Mouse (Mus musculus): Measurements from ENCODE around the gene Stag1.
"Not testable (repeated sequence)": the region's sequence is repeated elsewhere in the genome, so short reads cannot be mapped to it uniquely, and the experiment has no call there.

Stag1 gene

DNA sequence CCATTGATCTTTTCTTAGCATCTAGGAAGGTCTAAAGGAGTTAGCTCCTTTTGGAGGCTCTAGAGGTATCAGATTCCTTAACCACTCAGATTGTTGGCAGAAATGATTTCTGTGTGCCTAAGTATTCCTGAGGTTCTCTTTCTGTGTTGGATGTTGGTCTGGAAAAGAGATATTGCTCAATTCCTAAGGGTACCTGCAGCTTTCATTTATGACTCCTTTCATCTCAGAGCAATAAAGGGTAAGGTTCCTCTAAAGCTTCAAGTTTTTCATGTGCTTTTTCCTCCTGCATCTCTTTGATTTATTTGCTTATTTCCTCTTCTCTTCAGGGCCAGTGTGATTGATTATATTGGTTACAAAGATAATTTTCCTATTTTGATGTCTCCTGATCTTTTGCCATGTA, 84.7 kb downstream of the Stag1 start:
- in situ Hi-C loops (cut with MboI, MseI): no loop called here

DNA sequence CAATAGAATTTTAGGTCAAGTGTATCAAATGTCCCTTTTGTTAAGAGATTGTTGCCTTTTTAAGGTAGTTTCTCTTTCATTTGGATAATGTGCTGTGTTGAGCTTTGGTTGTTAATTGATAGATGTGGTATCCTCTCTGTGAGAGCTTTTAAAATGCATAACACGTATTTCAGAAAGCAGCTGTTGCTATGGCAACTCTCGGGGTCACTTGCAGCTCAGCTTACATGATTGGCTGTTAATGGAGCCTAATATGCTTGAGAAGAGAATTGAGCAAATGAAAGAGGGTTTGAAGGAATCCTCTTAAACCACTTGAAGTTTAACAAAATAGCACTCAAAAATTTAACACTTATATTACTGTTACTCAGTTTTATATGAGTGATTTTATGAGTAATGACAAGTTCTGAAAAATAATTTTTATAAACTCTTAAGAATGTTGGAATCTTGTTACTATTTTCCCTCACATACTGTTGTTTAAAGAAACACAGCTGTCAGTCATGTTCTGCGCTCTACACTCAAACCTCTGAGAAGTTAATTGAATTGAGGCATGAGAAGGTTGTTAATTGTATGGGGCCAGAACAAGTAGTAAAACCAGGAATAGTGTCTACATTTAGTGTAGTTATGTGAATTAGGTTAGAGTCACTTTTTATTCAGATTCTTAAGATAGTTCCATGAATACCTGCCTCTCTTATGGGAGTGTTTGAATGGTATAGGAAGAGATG, 88.3 kb downstream of the Stag1 start:
- in situ Hi-C loops (cut with MboI, MseI): no loop called here

DNA sequence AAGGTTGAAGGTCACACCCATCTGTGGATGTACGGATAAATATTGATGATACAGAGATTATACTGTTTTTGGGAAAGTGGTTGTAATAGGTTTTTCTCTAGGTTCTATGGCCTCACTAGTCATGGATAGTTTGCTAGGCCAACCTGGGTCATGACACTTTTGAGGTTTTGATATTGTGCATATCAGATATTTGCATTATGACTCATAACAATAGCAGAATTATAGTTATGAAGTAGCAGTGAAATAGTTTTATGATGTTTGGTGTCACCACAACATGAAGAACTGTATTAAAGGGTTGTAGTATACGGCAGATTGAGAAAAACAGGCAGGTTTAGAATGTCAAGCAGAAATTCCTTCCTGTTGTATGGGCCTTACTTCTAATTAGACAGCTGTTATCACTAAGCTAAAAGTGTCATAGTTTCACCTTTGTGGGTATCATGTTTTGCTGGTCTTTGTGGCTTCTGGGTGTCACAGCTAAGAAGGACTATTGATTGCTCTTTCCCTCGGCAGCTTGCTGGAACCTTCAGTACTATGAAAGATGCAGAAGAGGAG, 92.2 kb downstream of the Stag1 start:
- in situ Hi-C loops (cut with MboI, MseI): no loop called here

DNA sequence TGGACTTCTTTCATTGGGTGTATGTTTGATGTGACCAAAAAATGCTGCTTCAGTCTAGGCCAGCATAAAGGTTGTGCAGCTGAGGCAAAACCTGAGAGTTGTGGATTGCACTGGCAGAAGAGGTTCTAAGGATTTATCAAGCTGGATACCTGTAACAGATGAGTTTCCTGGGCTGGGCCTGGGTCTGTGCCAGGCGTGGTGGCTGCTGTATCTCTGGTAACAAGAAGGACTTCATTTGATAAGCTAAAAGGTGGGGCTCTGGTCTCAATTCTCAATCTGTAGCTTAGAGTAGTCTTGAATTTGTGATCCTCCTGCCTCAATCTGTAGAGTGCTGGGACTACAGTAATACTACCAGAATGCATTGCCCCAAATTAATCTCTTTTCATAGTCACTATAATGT, 94.6 kb downstream of the Stag1 start:
- in situ Hi-C loops (cut with MboI, MseI): no loop called here

DNA sequence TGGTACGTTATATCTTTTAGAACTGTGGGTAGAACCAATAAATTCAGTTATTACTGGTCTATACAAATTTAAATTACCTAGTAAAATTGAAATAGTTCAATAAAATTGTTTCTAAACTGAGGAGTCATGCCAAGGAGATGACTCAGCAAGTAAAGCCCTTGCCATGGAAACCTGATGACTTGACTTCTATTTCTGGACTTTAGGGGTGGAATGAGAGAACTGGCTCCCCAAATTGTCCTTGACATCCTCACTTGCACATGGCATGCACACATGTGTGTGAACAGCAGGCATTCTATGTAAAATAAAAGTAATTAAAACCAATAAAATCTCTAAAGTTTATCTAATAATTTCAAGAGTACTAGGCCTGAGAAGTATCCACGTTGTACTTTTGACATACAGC, 98.9 kb downstream of the Stag1 start:
- in situ Hi-C loops (cut with MboI, MseI): no loop called here

DNA sequence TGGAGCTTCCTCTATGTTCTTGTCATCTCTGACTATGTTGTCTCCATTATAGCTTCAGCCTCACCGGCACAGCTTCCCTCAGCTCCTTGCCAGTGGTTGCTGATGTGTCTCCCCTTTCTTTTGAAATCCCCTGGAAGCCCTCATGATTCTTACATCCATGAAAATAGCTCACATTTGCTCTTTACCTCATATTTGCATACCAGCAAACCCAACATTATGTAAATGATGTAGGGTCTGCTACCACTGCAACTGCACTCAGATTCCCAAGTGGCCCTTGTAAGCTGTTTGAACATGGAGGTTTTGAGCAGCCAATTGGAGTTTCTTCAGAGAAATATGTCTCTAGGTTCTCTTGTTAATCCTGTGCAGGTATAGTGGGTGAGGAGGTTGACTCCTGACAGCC, 110.0 kb downstream of the Stag1 start:
- in situ Hi-C loops (cut with MboI, MseI): no loop called here

DNA sequence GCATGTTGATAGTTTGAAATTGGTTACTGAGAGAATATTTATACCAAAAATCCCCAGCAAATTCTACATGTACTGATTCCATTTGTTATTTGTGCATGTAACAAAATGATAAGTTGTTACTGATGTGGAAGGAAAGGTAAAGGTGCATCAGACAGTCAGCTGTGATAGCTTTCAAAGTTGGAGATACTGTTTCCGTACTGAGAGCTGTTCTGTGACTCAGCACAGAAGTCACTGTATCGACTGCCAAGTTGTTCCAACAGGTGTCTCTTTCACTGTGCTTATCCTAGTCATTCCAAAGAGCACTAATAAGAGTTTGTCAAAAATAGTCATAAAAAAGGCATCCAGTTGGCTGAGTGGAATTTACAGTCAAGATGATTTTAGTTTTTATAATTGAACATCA, 114.1 kb downstream of the Stag1 start:
- in situ Hi-C loops (cut with MboI, MseI): no loop called here

DNA sequence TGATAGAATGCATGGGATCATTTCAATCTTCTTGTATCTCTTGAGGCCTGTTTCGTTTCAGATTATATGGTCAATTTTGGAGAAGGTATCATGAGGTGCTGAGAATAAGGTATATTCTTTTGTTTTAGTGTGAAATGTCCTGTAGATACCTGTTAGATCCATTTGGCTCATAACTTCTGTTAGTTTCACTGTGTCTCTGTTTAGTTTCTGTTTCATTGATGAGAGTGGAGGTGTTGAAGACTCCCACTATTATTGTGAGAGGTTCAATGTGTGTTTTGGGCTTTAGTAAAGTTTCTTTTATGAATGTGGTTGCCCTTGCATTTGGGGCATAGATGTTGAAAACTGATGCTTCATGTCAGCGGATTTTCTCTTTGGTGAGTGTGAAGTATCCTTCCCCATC, 127.2 kb downstream of the Stag1 start:
- in situ Hi-C loops (cut with MboI, MseI): not testable (repeated sequence)

DNA sequence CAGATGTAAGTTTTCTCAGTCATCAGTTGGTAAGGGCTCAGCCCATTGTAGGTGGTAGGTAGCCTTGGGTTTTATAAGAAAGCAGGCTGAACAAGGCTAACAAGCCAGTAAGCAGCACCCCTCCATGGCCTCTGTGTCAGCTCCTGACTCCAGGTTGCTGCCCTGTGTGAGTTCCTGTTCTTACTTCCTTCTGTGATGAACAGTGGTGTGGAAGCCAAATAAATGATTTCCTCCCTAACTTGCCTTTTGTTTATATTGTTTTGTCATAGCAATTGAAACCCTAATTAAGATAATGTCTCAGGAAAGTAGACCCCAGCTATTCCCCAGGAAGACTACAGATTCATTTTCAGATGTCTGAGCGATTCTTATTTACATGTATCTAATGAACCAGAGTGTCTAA, 134.2 kb downstream of the Stag1 start:
- in situ Hi-C loops (cut with MboI, MseI): no loop called here

DNA sequence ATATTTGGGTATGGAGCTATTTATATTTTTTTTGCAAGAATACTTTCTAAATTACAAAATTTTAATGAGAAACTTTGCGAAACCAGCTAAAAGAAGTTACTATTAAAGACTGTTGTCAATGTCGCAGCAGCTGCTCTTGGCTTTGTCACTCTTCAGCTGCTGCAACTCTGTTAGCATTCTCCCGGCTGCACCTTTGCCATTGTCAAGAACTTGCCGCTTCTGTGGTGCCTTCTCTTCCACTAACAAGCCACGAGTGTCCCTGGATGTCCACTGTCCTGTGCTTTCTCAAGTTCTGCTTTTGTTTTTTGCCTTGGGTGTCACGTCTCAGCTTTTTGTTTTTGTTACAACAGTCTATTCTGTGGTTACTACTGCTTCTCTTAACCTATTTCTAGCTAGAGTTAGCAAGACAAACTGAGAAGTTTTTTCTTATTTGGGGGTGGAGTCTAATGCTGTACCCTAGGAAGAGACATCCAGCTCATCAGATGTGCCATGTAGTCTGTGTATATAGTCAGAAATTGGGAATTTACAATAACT, 136.4 kb downstream of the Stag1 start:
- in situ Hi-C loops (cut with MboI, MseI): no loop called here

DNA sequence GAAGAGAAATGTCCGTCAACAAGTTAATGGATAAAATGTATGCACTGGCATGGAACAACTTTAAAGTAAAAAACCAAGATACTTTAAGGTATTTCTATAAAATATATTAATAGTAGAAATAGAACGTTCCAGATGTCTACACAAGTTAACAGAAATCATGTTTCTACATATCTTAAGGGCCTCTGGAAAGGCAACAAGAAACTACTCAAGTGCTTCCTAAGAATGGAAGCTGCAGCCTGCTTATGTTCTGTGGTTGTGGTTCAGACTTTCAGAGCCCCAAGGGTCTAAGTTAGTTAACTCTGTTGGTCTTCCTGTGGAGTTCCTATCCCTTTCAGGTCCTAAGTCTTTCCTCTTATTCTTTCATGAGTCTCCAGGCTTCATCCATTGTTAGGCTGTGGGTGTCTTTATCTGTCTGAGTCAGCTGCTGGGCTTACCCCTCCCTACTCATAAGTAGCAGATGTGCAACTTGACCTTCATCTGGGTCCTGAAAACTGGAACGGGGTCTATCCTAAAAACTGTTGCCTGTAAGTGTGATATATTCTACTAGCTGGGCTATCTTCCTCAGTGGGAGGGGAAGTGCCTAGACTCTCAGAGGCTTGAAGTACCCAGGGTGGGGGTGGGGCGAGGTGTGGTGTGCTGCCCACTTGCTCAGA, 138.5 kb downstream of the Stag1 start:
- in situ Hi-C loops (cut with MboI, MseI): no loop called here

DNA sequence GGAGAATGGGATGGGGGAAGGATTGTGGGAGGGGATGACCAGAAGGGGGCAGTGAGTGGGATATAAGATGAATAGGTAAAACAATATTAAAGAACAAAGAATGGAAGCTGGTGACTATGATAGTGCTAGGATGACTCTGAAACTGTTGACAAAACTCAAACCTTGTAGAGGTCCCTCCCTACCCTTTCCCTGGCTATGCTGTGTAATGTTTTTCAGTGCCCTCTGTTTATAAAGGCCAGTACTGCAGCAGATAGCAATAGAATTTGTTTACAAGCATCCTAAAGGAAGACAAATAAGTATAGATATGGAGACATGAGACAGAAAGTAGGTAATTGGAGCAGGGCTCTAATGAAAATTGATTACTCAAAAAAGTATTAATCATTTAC, 139.0 kb downstream of the Stag1 start:
- in situ Hi-C loops (cut with MboI, MseI): no loop called here

DNA sequence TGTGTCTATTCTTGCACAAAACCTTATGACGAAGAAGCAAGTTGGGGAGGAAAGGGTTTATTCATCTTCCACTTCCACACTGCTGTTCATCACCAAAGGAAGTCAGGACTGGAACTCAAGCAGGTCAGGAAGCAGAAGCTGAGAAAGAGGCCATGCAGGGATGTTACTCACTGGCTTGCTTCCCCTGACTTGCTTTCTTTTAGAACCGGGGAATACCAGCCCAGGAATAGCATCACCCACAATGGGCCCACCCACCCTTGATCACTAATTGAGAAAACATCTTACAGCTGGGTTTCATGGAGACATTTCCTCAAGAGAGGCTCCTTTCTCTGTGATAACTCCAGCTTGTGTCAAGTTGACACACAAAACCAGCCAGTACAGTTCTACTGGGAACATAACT, 179.6 kb downstream of the Stag1 start:
- in situ Hi-C loops (cut with MboI, MseI): not testable (repeated sequence)

DNA sequence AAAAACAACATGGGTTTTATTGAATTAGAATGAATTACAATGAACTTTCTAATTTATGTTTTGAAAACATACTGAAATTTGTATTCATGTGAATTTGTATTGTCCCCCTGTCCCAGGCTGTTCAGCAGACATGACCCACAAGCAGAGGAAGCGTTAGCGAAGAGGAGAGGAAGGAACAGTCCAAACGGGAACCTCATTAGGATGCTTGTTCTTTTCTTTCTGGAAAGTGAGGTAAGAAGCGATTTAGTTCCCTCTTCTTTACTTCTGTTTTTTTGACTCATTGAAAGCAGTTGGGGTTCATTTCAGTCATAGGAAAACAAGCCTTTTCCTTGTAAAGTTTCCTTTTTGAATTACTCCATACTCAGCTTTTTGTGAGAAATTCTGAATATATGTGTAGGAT, 268.4 kb downstream of the Stag1 start:
- in situ Hi-C loops (cut with MboI, MseI): no loop called here

DNA sequence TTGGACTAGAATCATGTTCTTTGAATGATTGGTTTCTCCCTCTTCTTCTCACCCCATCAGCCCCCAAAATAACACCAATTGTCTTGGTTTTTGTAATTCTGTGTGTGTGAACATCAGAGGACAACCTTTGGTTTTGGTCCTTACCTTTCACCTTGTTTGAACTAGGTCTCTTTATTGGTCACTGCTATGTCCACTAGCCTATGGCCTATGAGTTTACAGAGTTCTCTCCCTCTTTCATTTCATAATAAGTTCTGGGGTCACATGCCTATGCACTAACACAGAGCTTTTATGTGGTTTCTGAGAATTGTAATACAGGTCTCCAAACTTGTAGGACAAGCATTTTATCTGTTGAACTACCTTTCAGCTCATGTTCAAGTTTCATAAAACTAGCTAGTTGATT, 272.0 kb downstream of the Stag1 start:
- in situ Hi-C loops (cut with MboI, MseI): no loop called here

DNA sequence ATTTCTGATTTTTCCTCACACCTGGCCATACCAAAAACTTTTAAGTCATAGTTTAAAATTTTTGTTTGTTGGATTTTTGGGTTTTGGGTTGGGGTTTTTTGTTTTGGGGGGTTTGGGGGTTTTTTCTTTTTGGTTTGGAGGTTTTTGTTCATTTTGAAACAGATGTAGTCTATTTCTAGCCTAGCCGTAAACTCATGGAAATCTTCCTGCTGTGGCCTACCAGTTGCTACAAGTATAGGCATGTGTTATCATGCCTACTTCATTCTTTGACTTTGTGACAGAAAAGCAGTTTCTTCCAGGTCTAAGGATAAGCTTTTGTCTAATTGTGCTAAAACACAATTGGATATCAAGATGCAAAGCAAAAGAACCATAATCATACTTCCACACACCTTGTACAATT, 298.5 kb downstream of the Stag1 start:
- in situ Hi-C loops (cut with MboI, MseI): no loop called here

DNA sequence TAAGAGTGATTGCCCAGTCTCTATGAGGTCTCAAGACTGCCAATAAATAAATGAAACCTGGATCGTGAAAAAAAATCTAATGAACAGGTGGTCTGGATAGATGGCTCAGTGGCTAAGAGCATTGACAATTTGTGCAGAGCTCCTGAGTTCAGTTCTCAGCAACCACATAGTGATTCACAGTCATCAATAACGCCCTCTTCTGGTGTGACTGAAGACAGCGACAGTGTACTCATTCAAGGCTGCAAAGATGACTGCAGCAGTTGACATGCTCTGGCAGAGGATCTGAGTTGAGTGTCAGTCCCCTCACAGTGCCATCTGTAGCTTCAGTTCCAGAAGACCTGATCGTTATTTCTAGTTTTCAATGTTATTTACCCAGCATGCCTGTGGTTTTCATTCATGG, 300.4 kb downstream of the Stag1 start:
- in situ Hi-C loops (cut with MboI, MseI): no loop called here

DNA sequence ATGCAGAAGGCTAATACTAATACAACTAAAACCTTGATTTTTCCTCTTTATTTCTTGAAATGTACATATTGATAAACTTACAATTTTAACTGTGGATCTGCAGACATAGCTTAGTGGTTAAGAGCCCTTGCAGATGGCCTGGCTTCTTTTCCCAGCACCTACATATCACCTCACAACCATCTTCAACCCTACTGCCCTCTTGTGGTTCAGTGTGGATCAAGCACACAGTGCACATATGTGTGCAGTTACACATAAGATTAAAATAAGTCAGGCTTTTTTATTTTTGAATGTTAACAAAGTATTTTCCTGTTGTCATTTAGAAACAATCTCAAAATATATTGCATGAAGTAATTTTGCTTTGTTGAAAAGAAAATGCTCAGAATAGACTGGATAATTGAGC, 312.8 kb downstream of the Stag1 start:
- in situ Hi-C loops (cut with MboI, MseI): no loop called here

DNA sequence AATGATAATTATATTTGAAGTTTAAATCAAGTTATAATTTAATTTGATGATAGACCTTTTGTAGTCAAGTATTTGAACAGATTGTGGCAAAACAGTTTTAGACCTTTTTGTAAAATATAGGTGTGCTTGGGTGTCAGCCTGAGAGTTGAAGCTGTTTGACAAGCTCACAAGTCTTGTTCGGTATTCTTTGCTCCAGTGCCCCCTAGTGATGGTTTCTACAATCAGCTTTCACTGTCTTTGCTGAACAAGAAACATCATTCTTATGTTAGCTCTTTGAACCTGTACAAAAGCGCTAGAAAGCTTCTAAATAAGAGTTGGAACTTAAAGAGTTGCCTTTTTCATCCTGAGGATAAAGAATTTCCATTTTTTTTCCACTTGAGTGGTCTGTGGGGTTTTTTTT, 319.5 kb downstream of the Stag1 start:
- in situ Hi-C loops (cut with MboI, MseI): no loop called here

DNA sequence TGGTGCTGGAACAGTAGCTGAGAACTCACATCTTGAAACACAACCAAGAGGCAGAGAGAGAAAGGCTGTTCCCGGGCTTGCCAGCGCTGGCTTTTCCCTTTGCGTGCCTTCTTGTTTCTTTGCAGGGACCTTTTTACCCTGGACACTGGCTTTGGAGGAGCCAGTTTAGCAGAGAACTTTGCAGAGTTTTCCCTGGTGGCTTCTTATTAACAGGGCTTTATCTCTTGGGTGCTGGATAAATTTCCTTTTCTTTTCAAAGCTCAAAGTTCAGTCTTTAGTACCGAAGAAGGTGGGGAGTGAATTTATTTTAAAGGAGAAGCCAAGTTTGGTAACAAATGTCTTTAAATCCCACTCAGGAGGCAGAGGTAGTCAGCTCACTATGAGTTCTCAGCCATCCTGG, 329.0 kb downstream of the Stag1 start:
- in situ Hi-C loops (cut with MboI, MseI): no loop called here

DNA sequence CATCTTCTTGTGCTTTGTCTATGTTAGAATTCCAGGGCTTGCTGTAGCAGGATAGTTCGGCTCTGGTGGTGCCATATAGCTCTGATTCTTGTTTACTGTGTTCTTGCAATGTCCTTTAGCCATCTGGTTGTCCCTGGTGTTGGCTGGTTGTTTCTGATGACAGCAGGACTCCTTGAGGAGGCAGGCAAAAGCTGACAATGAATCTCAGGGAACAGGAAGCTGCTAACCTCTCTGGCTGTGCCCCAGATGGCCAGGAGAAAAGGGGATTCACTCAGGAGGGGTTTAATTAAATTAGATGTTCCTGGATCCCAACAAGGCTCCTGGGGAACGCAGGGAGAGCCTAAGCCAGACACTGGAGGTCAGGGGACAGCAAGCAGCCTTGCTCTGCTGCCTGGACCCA, 344.4 kb downstream of the Stag1 start:
- in situ Hi-C loops (cut with MboI, MseI): no loop called here

DNA sequence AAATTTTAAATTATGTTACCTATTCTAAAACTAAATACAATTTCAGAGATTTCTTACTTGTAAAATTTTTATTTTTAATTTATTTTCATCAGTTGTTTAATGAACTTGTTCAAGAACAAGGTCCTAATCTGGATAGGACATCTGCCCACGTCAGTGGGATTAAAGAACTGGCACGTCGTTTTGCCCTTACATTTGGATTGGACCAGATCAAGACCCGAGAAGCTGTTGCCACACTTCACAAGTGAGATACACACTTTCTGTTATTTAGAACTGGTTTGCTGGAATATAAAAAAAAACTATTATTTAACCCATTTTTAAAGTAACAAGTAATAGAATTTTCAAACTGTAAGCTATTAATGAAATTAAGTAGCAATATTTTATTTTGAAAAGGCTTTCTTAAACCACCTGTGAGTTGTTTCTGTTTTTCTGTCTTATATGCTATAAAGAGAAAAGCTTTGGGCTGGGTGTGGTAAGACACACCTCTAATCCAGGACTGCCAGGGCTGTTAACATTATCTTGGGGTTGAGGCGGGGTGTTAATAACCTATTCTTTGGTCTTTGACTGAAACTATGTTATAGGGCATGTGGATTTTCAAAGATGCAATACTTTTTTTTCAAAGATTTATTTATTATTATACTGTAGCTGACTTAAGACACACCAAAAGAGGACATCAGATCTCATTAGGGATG, 347.2 kb downstream of the Stag1 start:
- in situ Hi-C loops (cut with MboI, MseI): no loop called here

DNA sequence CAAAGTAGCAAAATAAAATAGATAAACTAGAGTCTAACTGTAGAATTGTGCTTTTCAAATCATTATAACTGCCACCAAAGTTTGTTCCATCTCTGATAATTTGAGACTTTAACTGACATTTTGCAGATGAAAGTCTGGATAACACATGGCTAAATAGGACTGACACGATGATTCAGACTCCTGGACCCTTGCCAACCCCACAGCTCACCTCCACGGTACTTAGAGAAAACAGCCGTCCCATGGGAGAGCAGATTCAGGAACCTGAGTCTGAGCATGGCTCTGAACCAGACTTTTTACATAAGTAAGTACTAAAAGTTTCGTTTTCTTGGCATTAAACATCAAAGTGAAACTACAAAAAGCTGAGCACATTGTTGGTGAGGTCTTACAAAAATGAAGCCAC, 353.9 kb downstream of the Stag1 start:
- in situ Hi-C loops (cut with MboI, MseI): no loop called here

All from regulatory T cell (primary cell).